Mouse (Mus musculus) MN1 (cell line): ENCODE results near the gene Chst15.
A peak's percentile ranks its signal among the peaks of the same experiment; 100 is the strongest.

Experiments
- DNase-seq: peaks from one replicate; pipeline ENCODE4 v3.0.0-alpha.2; 2016; ENCODE audit warnings: low spot score

Gene Chst15

GRCm38 (mm10) chr7:132317036-132317541, at the start of gene Chst15:
Chst15 (minus strand) TSS chr7:132317228.
- DNase-seq = no peak

DNA sequence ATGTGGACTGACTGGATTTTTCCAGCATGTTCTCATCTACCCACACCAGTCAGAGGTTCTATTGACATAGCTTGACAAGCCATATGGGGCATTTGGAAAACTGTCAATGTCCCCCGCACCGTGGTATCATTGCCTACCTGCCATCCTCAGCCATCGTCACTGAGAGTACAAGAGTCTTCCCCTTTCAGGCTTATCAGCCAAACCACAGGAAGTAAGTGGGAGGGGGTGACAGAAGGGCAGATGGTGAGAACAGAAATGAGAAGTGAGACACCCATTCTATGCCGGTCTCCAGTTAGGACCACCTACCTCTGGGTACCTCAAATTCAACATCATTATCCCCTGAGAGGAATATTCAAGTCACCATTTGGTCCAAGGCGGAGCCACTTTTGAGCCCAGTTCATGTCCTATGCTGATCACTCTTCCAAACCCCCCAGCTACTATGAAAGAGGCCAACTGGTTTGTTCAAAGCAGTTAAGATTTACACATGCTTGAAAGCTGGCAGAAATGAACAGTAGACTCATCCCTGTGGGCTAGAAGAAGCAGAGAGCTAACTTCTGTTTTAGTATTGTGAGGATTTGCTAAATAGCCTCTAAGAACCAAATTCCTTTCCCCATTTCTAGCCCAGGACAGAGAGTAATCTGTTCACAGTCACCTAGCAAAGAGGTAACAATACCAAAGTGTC, 48.8 kb upstream of the Chst15 start:
- no peak for DNase-seq

DNA sequence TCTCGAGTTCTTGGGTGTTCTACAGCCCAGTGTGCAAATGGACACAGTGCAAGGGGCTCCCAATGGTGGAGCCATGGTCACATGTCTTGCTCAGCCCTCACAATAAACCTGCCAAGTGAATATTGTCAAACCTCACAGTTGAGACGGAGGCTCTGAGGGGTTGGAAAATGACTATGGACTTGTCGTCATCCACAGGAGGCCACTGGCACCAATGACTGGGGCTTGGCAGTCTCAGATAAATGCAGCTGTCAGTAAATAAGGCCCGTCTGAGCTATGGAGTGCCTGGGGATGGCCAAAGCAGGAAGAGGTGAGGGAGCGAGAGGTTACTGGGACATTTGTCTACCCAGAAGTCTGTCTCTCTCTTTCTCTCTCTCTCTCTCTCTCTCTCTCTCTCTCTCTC, 48.1 kb upstream of the Chst15 start:
- DNase-seq = no peak

GRCm38 (mm10) chr7:132364506-132364905, 47.5 kb upstream of the Chst15 start:
- no peak for DNase-seq

GRCm38 (mm10) chr7:132360336-132360735, 43.3 kb upstream of the Chst15 start:
- DNase-seq = no peak

DNA sequence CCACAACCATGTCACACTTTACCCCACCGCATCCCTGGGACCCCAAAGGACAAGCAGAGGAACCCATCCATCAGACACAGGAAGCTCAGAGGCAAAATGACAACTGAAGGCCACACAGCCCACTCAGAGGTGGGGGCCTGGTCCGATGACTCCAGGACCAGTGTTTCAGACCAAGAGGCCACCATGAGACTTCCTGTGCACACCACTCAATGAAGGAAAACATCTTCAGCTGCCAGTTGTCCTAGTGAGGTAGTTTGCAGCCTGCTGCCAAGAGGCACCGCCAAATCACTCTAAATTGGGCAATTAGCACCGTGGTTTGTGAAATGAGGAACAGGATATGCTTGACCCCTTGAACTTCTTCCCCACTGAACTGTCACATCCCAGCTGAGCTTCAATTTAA, 41.7 kb upstream of the Chst15 start:
- no peak for DNase-seq

DNA sequence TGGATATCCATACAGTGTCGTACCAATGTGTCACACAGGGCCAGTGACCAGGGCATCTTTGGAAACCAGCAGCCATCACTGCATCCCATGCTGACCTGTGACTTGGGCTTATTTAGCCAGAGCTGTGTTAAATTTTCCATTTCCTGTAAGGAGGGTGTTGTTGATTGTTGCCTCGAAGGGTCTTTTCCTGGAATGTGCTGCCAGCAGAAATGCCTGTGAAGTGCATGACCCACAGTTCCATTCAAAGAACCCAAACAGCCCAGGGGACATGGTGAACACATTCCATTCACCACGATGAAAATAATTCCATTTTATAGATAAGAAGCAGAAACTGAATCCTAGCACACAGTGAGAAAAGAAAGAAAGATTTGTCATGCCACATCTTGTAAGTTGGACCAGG, 41.2 kb upstream of the Chst15 start:
- DNase-seq = no peak

DNA sequence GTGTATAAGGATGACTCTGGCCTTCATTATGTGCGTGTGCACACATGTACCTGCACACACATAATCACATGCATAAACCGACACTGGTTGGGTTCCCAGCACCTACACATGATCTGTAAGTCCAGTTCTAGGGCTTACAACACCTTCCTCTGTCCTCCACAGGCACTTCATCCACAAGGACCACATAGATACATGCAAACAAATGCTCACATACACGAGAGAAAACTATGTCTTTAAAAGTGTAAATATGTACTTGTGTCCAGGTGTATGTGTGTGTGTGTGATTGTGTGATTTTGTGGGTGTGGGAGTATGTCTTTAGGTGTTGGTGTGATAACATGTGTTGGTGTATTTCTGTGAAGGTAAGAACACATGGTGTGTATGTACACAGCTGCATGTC, 40.8 kb upstream of the Chst15 start:
- DNase-seq = no peak

GRCm38 (mm10) chr7:132356881-132357840, 40.1 kb upstream of the Chst15 start:
- no peak for DNase-seq

GRCm38 (mm10) chr7:132356185-132356584, 39.2 kb upstream of the Chst15 start:
- no peak for DNase-seq

DNA sequence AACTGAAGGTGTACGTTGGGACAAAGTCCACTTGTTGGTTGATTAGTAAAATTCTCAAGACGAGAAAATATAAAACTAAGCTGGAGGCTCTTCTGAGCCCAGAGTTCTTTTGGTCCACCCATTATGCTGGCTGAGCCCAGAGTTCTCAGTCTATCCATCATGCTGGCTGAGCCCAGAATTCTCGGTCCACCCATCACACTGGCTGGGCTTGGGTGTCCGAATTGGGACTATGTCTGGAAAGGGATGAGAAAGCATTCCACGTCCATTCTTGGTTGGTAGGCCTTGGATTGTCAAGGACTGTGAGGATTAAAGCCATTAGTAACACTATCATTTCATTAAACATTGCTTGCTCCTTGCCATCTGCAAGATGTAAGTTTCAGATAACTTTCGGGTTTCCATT, 38.7 kb upstream of the Chst15 start:
- no peak for DNase-seq

DNA sequence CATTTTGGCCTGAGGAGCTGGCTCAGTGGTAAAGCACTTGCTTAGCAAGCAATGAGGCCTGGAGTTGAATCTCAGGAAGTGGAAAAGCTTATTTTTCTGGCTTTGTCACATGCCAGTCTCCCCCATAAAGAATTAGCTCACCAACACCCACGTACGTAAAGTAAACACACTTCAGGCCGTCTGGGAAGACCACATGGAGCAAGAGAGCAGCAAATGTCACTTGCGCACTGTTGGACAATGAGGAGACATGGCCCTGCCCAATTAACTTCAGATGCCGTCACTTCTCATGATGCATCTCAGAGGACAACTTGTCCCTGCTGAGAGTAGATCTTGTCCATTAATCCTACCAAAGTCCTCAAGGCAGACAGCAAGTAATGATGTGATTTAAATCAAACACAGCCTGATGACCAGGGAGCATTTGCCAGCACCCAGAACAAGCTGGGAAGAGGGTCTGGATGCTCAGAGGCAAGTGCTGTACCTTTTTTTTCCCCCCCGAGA, 32.1 kb upstream of the Chst15 start:
- peak; percentile 18 for DNase-seq

GRCm38 (mm10) chr7:132347273-132348045, 30.4 kb upstream of the Chst15 start:
- no peak for DNase-seq

GRCm38 (mm10) chr7:132345526-132346070, 28.6 kb upstream of the Chst15 start:
- DNase-seq = no peak

- no peak for DNase-seq
These were observed 27.6 kb upstream of the Chst15 start for GRCm38 (mm10) chr7:132344606-132345005.

DNA sequence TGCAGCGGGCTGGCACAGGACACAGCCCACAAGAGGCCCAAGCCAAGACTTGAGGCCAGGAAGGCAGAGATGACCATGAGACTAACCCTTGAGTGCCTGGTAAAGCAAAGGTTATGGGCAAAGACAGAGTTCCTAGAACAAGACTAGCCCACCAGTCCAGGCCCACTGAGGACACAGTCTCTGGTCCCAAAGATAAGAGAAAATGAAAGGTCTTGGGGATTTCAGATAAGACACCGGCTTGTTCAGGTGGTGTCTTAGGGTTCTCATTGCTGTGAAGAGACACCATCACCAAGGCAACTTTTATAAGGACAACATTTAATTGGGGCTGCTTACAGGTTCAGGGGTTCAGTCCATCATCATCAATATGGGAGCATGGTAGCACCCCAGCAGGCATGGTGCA, 26.9 kb upstream of the Chst15 start:
- DNase-seq = no peak

GRCm38 (mm10) chr7:132343146-132343545, 26.1 kb upstream of the Chst15 start:
- no peak for DNase-seq

GRCm38 (mm10) chr7:132339041-132339839, 22.2 kb upstream of the Chst15 start:
- DNase-seq = no peak

DNA sequence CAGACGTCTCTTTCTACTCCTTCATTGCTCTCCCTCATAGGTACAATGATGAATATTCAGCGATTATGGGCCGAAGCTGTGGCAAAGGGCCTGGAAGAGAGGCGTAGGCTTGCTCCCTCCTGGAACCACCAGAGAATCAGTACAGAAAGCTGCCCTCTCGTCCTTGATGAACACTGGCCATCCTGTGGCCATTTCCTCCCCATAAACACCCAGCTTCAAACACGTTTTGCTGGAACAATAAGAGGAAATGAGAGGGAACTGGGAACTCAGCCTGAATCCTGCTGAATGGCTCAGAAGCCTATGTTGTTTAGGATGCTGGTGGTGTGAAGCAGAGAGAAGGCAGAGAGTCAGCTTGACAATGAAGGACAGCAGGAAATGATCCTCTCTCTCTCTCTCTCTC, 21.3 kb upstream of the Chst15 start:
- no peak for DNase-seq

- no peak for DNase-seq
These were observed 20.4 kb upstream of the Chst15 start for GRCm38 (mm10) chr7:132337268-132337917.
